Mouse (Mus musculus) CH12.LX (cell line): Measurements from ENCODE around the gene Sephs2. TPM values are rescaled to one million over a fixed set of nuclear protein-coding genes. Genes with fewer than 3 reads are reported as not detected.

Experiments
- DNase-seq: peaks from one replicate; pipeline ENCODE4 v3.0.0-alpha.2; 2013; ENCODE audit errors: extremely low read depth
- H3K27ac ChIP-seq: 2 replicates; pipeline ENCODE4 v1.5.1; 2012; ENCODE audit warnings: low read depth, mild to moderate bottlenecking, control low read depth, moderate library complexity; ENCODE audit not compliant: insufficient read depth
- H3K27me3 ChIP-seq: replicated peaks from 2 replicates; pipeline ENCODE3; 2012; ENCODE audit warnings: inconsistent platforms
- H3K36me3 ChIP-seq, 2 experiments: replicated peaks in 1 of 2; 2 replicates each; pipeline versions ENCODE3 to v1.6.1; 2012; ENCODE audit warnings: inconsistent platforms in 1 of 2, low read length in 1 of 2, mild to moderate bottlenecking in 1 of 2, mixed read lengths in 1 of 2, moderate library complexity in 1 of 2; ENCODE audit not compliant: control insufficient read depth in 1 of 2, insufficient read depth in 1 of 2
- H3K4me1 ChIP-seq, 2 experiments: 2 replicates each; pipeline ENCODE4 v1.6.1; 2012; ENCODE audit warnings: inconsistent platforms in 1 of 2, moderate library complexity in 1 of 2; ENCODE audit not compliant: insufficient read depth in 2 of 2, control insufficient read depth in 1 of 2
- H3K4me2 ChIP-seq: 2 replicates; pipeline ENCODE4 v1.6.1; 2012; ENCODE audit warnings: low read depth, mild to moderate bottlenecking, control low read depth; ENCODE audit not compliant: poor library complexity, insufficient read depth, severe bottlenecking
- H3K4me3 ChIP-seq, 3 experiments: fragments of 150-350 bp in 1 of 3; sonication (generic) in 1 of 3; replicated peaks in 1 of 3; 2 replicates each; pipeline versions ENCODE3 to v1.5.1; 2011 to 2012; ENCODE audit warnings: low read depth in 2 of 3, low read length in 2 of 3, mild to moderate bottlenecking in 2 of 3, moderate library complexity in 2 of 3, control low read depth in 1 of 3, improper control_type of control experiment in 1 of 3, inconsistent platforms in 1 of 3, mixed read lengths in 1 of 3; ENCODE audit not compliant: poor library complexity in 1 of 3
- H3K79me2 ChIP-seq: replicated peaks from 2 replicates; pipeline ENCODE4 v1.6.1; 2012; ENCODE audit warnings: mild to moderate bottlenecking, moderate library complexity; ENCODE audit not compliant: control insufficient read depth, poor library complexity, insufficient read depth, severe bottlenecking; ENCODE audit errors: extremely low read depth
- H3K9ac ChIP-seq: 2 replicates; pipeline ENCODE4 v1.6.1; 2012; ENCODE audit warnings: low read depth, mild to moderate bottlenecking, control low read depth, moderate library complexity; ENCODE audit not compliant: insufficient read depth
- H3K9me3 ChIP-seq: replicated peaks from 2 replicates; pipeline ENCODE3; 2012; ENCODE audit warnings: low read length, inconsistent platforms, mixed read lengths
- CHD1 ChIP-seq: IDR thresholded peaks from 2 replicates; pipeline ENCODE4 v1.6.1; 2012; ENCODE audit warnings: low read depth, low read length, improper control_type of control experiment, inconsistent platforms
- CHD2 ChIP-seq: IDR thresholded peaks from 2 replicates; pipeline ENCODE4 v1.6.1; 2011; ENCODE audit warnings: low read length, improper control_type of control experiment
- CTCF ChIP-seq, 2 experiments: IDR thresholded peaks in 1 of 2; conservative IDR thresholded peaks in 1 of 2; 2 replicates each; pipeline ENCODE4 v1.5.1; 2011 to 2012; ENCODE audit warnings: low read depth in 2 of 2, low read length in 2 of 2, improper control_type of control experiment in 1 of 2, inconsistent platforms in 1 of 2, mild to moderate bottlenecking in 1 of 2, moderate library complexity in 1 of 2
- ELF1 ChIP-seq: IDR thresholded peaks from 2 replicates; pipeline ENCODE4 v1.6.1; 2014; ENCODE audit warnings: low read depth, mild to moderate bottlenecking, inconsistent platforms, low read length, improper control_type of control experiment
- ETS1 ChIP-seq: conservative IDR thresholded peaks from 2 replicates; pipeline ENCODE4 v1.6.1; 2012; ENCODE audit warnings: low read depth, mild to moderate bottlenecking, inconsistent platforms, low read length, improper control_type of control experiment, moderate library complexity
- GABPA ChIP-seq: IDR thresholded peaks from 2 replicates; pipeline ENCODE4 v1.6.1; 2012; ENCODE audit warnings: low read depth, low read length, improper control_type of control experiment, inconsistent platforms; ENCODE audit not compliant: insufficient replicate concordance
- HCFC1 ChIP-seq: IDR thresholded peaks from 2 replicates; pipeline ENCODE4 v1.6.1; 2012; ENCODE audit warnings: low read depth, mild to moderate bottlenecking, inconsistent platforms, low read length, improper control_type of control experiment
- IRF4 ChIP-seq: IDR thresholded peaks from 2 replicates; pipeline ENCODE4 v1.6.1; 2014; ENCODE audit warnings: low read depth, mild to moderate bottlenecking, inconsistent platforms, low read length, improper control_type of control experiment
- JUN ChIP-seq: IDR thresholded peaks from 2 replicates; pipeline ENCODE4 v1.6.1; 2011; ENCODE audit warnings: low read depth, mild to moderate bottlenecking, low read length, improper control_type of control experiment, moderate library complexity; ENCODE audit not compliant: insufficient read depth
- KAT2A ChIP-seq: IDR thresholded peaks from 2 replicates; pipeline ENCODE4 v1.6.1; 2012; ENCODE audit warnings: low read length, improper control_type of control experiment, inconsistent platforms; ENCODE audit not compliant: insufficient replicate concordance
- MAZ ChIP-seq: IDR thresholded peaks from 2 replicates; pipeline ENCODE4 v1.6.1; 2012; ENCODE audit warnings: low read depth, mild to moderate bottlenecking, inconsistent platforms, low read length, improper control_type of control experiment, moderate library complexity
- MEF2A ChIP-seq: IDR thresholded peaks from 2 replicates; pipeline ENCODE4 v1.6.1; 2014; ENCODE audit warnings: low read depth, mild to moderate bottlenecking, inconsistent platforms, low read length, improper control_type of control experiment, borderline replicate concordance
- MXI1 ChIP-seq: IDR thresholded peaks from 2 replicates; pipeline ENCODE4 v1.6.1; 2011; ENCODE audit warnings: mild to moderate bottlenecking, low read depth, low read length, improper control_type of control experiment
- NELFE ChIP-seq: IDR thresholded peaks from 2 replicates; pipeline ENCODE4 v1.6.1; 2011; ENCODE audit warnings: low read depth, low read length, improper control_type of control experiment
- NRF1 ChIP-seq: IDR thresholded peaks from 2 replicates; pipeline ENCODE4 v1.6.1; 2014; ENCODE audit warnings: low read depth, mild to moderate bottlenecking, inconsistent platforms, low read length, improper control_type of control experiment, moderate library complexity
- PAX5 ChIP-seq: IDR thresholded peaks from 2 replicates; pipeline ENCODE4 v1.6.1; 2012; ENCODE audit warnings: low read length, inconsistent platforms, mixed read lengths
- POLR2A ChIP-seq: IDR thresholded peaks from 2 replicates; pipeline ENCODE4 v1.6.1; 2011; ENCODE audit warnings: low read depth, mild to moderate bottlenecking, improper control_type of control experiment, low read length
- POLR2AphosphoS2 ChIP-seq: IDR thresholded peaks from 2 replicates; pipeline ENCODE4 v1.6.1; 2011; ENCODE audit warnings: low read depth, low read length, improper control_type of control experiment
- RAD21 ChIP-seq: IDR thresholded peaks from 2 replicates; pipeline ENCODE4 v1.6.1; 2011; ENCODE audit warnings: low read depth, mild to moderate bottlenecking, low read length, improper control_type of control experiment, moderate library complexity
- USF1 ChIP-seq: IDR thresholded peaks from 2 replicates; pipeline ENCODE4 v1.6.1; 2014; ENCODE audit warnings: low read depth, mild to moderate bottlenecking, inconsistent platforms, low read length, improper control_type of control experiment
- USF2 ChIP-seq: conservative IDR thresholded peaks from 2 replicates; pipeline ENCODE4 v1.6.1; 2011; ENCODE audit warnings: low read depth, low read length, improper control_type of control experiment
- ZC3H11A ChIP-seq: IDR thresholded peaks from 2 replicates; pipeline ENCODE4 v1.6.1; 2012; ENCODE audit warnings: low read depth, mild to moderate bottlenecking, inconsistent platforms, low read length, improper control_type of control experiment
- ZKSCAN1 ChIP-seq: IDR thresholded peaks from 2 replicates; pipeline ENCODE4 v1.6.1; 2012; ENCODE audit warnings: low read depth, inconsistent platforms, low read length, improper control_type of control experiment, borderline replicate concordance
- ZMIZ1 ChIP-seq: IDR thresholded peaks from 2 replicates; pipeline ENCODE4 v1.6.1; 2012; ENCODE audit warnings: low read depth, mild to moderate bottlenecking, inconsistent platforms, low read length, improper control_type of control experiment
- dilution Hi-C: fragments of 300-500 bp; cut with MboI; formaldehyde crosslinking; loops from 2 replicates; pipeline ENCODE4 v1.14.3; 2020; ENCODE audit warnings: low sequenced_read_pairs; ENCODE audit not compliant: extremely low pct_unique_long_range_greater_than_20kb, extremely low pct_ligation_motif_present
- in situ Hi-C: fragments of 300-500 bp; cut with MboI; formaldehyde crosslinking; loops from 3 replicates; pipeline ENCODE4 v1.14.3; 2019; ENCODE audit warnings: low sequenced_read_pairs, low pct_ligation_motif_present, low pct_unique_long_range_greater_than_20kb, mixed read lengths
- polyA plus RNA-seq: library from polyadenylated mRNA; unstranded; fragments of >175 nt; gene quantifications from 2 replicates; pipeline ENCODE4 v1.2.1, GENCODE M21; 2012; ENCODE audit warnings: low read depth; ENCODE audit not compliant: insufficient read length
- total RNA-seq, 2 experiments: library from RNA; depleted of rRNA; stranded (reverse); fragments of 300-350 nt in 1 of 2; fragments of >200 nt in 1 of 2; gene quantifications; 2 replicates each; pipeline ENCODE4 v1.2.3; 2012 to 2014

The Sephs2 gene
- total and polyA plus RNA-seq, 3 experiments, result 159 to 209 (median 203) TPM

DNA sequence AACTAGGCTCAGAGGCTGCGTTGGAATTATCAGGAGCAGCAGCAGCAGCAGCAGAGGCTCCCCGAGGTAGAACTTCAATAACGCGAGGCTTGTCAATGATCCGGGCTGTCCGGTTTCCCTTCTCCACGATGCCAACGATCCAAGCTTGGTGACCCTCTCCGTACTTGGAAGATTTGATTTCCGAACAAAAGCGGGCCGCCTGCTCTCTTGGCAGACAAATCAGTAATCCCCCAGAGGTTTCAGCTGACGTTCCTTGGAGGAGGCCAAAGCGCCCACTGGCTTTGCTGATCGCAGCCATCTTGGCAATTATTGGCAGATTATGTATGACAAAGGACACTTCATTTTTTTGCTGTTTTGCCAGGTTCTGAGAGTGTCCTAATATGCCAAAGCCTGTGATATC lies 1.3 kb downstream of the Sephs2 start:
- in situ Hi-C loops (no loop called here), dilution Hi-C loops (no loop called here)
- H3K4me3 ChIP-seq, result peak overlapping the region; percentile 85 to 98 (median 98)
- H3K4me2 ChIP-seq, result peak overlapping the region; percentile 79
- H3K27ac ChIP-seq, result no peak overlapping the region
- H3K4me1 ChIP-seq, result peaks cover 12 to 47% of the 10 kb centered on the region in 2 experiments; a peak in 3 of 4 replicates
- H3K27me3 ChIP-seq, result no peaks in the 10 kb centered on the region
- no peak for DNase-seq
- H3K36me3 ChIP-seq, result peaks cover 17 to 44% of the 10 kb centered on the region in 2 experiments
- H3K79me2 ChIP-seq, result peaks cover 33% of the 10 kb centered on the region
- peak overlapping the region; percentile 93 for H3K9ac ChIP-seq
- TF ChIP-seq ETS1, result no peak
- TF ChIP-seq POLR2A, result peak; percentile 44
- 0 out of 2 replicates have a peak, but pooled peaks have one; percentile 21 for TF ChIP-seq IRF4
- TF ChIP-seq MEF2A, result no peak
- TF ChIP-seq NELFE, result no peak
- peak; percentile 8; the same call in 1 of the 2 replicates for TF ChIP-seq ELF1
- no peak; the same call in none of the 2 replicates for TF ChIP-seq POLR2AphosphoS2
- peak; percentile 19; the same call in 1 of the 2 replicates for TF ChIP-seq CHD1
- TF ChIP-seq CHD2, result no peak
- no peak for TF ChIP-seq GABPA
- peaks cover 13% of the 10 kb centered on the region for H3K9me3 ChIP-seq

DNA sequence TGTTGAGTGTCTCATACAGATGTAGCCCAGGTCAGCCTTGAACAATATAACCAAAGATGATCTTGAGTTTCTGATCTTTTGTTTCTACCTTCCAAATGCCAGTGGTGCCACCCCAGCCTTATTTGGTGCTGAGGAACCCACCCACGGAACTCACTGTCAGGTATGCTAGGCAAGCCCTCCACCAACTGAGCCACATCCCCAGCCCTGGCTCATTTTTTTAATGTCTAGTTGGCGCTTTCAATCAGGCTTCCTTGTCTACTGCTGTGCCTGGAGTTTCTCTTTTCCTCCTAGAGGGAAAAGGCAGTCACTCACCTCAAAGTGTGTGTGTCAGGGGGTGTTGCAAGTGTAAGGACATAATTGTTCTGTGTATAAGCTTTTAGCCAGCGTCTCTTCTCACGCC lies 2.8 kb downstream of the Sephs2 start:
- TF ChIP-seq KAT2A, result no peak
- TF ChIP-seq ZMIZ1, result peak; percentile 44; the same call in 1 of the 2 replicates
- 0 out of 2 replicates have a peak, but pooled peaks have one; percentile 65 for TF ChIP-seq CHD1
- no peak for TF ChIP-seq RAD21
- TF ChIP-seq, all 38 proteins: peak for 2
- no peak for DNase-seq
- Histone ChIP-seq H3K4me2 (peak overlapping the region; percentile 98), H3K27me3 (no peaks in the 10 kb centered on the region), H3K79me2 (peaks cover 33% of the 10 kb centered on the region), H3K27ac (no peak overlapping the region), H3K4me3 (peak overlapping the region in 2 of 3 experiments; percentile 98), H3K36me3 (peaks cover 17 to 44% of the 10 kb centered on the region in 2 experiments), H3K9me3 (peaks cover 13% of the 10 kb centered on the region), H3K9ac (peak overlapping the region; percentile 15; the same call in 1 of the 2 replicates), H3K4me1 (peaks cover under 1 to 32% of the 10 kb centered on the region in 2 experiments; a peak in 3 of 4 replicates)
- dilution Hi-C loops (no loop called here), in situ Hi-C loops (no loop called here)

DNA sequence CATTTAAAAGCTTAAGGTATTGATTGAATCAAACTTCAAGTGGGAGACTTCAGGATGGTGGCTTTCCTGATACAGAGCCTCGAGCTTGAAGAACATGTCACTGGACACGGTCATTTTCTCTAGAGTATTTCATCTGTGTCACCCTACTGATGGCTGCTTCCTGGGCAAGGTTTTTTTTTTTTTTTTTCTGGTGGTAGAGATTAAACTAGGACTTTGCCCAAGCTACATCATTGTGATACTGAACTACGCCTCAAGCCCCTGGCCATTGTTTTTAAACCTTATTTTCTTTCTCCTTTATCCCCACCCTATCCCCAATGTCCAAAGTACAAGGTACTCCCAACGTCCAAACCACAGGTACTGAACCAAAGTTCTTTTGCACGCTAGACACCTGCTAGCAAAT lies 3.2 kb downstream of the Sephs2 start:
- Histone ChIP-seq H3K9me3 (peaks cover 13% of the 10 kb centered on the region), H3K4me3 (no peak overlapping the region), H3K27me3 (no peaks in the 10 kb centered on the region), H3K27ac (no peak overlapping the region), H3K36me3 (peaks cover 17 to 44% of the 10 kb centered on the region in 2 experiments), H3K4me2 (peak overlapping the region; percentile 98), H3K79me2 (peaks cover 33% of the 10 kb centered on the region), H3K9ac (peak overlapping the region; percentile 15; the same call in 1 of the 2 replicates), H3K4me1 (peaks cover 0 to 28% of the 10 kb centered on the region in 2 experiments; a peak in 2 of 4 replicates)
- DNase-seq, result no peak
- dilution Hi-C loops (no loop called here), in situ Hi-C loops (no loop called here)
- TF ChIP-seq HCFC1, result no peak
- no peak for TF ChIP-seq MEF2A
- TF ChIP-seq USF1, result no peak
- TF ChIP-seq PAX5, result no peak
- TF ChIP-seq ZC3H11A, result no peak
- TF ChIP-seq JUN, result no peak
- no peak for TF ChIP-seq ZKSCAN1
- no peak for TF ChIP-seq MAZ
- TF ChIP-seq USF2, result no peak
- no peak for TF ChIP-seq ZMIZ1
- no peak for TF ChIP-seq NELFE
- no peak for TF ChIP-seq CHD2
- TF ChIP-seq CHD1, result no peak
- no peak for TF ChIP-seq NRF1
- no peak for TF ChIP-seq POLR2AphosphoS2
- TF ChIP-seq GABPA, result no peak
- TF ChIP-seq CTCF (conservative IDR thresholded peaks at IDR 0.05 in 1 of 2, IDR thresholded peaks at IDR 0.05 in 1 of 2; ENCODE audit: low read depth in 2 of 2, low read length in 2 of 2), result no peak
- TF ChIP-seq MXI1, result no peak
